Mouse (Mus musculus) spleen, postnatal 36 days (tissue): ENCODE results near the gene Cacnb3.

Source experiments
- DNase-seq, 2 experiments: peaks; one replicate each; pipeline ENCODE4 v3.0.0; 2022; ENCODE audit warnings: low spot score in 2 of 2, mixed read lengths in 1 of 2

Gene Cacnb3

GRCm38 (mm10) chr15:98635291-98635841 is 4.7 kb downstream of the Cacnb3 start:
- no peak for DNase-seq

DNA sequence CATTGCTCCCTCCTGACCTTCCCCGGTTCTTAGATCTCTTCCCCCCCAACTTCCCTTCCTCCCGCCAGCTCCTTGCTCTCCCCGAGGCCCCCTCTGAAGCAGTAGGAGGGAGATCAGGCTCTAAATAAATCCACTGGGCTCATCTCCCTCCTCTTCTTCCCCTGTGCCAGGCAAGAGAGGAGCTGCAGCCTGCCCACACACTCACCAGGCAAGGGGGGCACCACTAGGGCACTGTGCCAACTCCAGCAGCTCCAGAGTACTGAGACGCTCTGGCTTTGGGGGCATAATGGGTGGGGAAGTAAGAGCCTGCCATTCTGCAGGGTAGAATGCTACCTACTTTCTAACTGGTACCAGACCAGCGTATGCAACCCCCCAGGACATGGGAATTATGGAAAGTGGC is 5.9 kb downstream of the Cacnb3 start:
- no peak for DNase-seq

DNA sequence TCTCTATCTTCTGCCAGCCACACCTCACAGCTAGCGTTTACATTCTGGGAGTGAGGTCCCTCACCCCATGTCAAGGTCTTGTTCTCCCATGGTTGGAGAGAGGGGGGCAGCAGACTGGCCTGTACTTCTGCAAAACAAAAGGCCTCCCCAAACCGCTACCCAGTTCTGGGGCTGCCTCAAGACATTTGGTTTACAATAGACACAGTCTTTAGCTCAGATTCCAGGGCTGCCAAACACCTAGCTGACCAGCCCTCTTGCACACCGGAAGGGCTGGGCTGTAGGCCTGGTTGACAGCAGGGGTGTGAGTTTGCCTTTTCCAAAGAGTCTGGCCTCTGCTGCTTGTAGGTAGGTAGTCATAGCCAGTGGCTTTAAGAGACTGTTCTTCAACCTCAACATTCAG is 6.5 kb downstream of the Cacnb3 start:
- DNase-seq: no peak

GRCm38 (mm10) chr15:98640157-98640556 is 9.5 kb downstream of the Cacnb3 start:
- no peak for DNase-seq

GRCm38 (mm10) chr15:98644406-98644805 is 13.8 kb downstream of the Cacnb3 start:
- no peak for DNase-seq

GRCm38 (mm10) chr15:98645057-98646026 is 14.7 kb downstream of the Cacnb3 start:
- no peak for DNase-seq

DNA sequence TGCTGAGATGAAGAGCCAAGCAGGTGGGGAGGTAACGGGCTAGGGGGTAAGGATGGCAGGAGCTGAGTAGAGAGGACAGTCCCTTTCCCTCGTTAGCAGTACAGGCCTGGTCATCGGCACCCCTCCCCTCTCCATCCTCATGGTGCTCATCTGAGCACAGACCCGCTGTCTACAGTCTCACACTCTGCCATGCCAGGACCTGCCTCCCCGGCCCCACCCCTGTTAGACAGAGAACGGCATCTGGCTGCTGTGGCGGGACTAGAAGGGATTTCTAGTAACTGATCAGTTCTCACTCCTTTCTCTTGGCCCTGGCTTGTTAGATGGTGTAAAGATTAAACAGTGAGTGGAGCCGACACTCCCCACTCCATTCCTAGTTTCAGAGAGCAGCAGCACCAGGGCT is 16.1 kb downstream of the Cacnb3 start:
- DNase-seq: no peak

- DNase-seq: no peak
These were observed 16.7 kb downstream of the Cacnb3 start for GRCm38 (mm10) chr15:98647308-98647707.

GRCm38 (mm10) chr15:98648071-98648470 is 17.4 kb downstream of the Cacnb3 start:
- DNase-seq: no peak

- DNase-seq: no peak
These were observed 20.8 kb downstream of the Cacnb3 start for GRCm38 (mm10) chr15:98651431-98651830.

- no peak for DNase-seq
These were observed 21.5 kb downstream of the Cacnb3 start for GRCm38 (mm10) chr15:98652174-98652573.

GRCm38 (mm10) chr15:98656982-98657751 is 26.5 kb downstream of the Cacnb3 start:
- DNase-seq: no peak

DNA sequence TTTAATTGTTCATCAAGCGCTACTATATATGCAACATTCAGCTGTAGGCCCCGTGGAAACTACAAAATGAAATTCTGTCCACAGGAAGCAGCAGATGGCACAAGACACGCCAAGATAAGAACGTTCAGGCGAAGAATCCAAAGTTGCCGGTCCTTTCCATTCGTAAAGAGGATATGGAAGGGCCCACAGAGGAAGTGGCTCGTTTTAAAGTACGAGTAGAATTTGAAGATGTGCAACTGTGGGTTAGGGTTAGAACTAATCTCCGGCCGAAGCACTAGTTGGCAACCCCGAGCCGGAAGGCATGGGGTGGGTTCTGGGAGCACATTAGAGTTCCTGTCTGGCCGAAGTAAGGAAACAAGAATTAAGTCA is 31.5 kb downstream of the Cacnb3 start:
- peak in 1 of 2 experiments; percentile 31 for DNase-seq

DNA sequence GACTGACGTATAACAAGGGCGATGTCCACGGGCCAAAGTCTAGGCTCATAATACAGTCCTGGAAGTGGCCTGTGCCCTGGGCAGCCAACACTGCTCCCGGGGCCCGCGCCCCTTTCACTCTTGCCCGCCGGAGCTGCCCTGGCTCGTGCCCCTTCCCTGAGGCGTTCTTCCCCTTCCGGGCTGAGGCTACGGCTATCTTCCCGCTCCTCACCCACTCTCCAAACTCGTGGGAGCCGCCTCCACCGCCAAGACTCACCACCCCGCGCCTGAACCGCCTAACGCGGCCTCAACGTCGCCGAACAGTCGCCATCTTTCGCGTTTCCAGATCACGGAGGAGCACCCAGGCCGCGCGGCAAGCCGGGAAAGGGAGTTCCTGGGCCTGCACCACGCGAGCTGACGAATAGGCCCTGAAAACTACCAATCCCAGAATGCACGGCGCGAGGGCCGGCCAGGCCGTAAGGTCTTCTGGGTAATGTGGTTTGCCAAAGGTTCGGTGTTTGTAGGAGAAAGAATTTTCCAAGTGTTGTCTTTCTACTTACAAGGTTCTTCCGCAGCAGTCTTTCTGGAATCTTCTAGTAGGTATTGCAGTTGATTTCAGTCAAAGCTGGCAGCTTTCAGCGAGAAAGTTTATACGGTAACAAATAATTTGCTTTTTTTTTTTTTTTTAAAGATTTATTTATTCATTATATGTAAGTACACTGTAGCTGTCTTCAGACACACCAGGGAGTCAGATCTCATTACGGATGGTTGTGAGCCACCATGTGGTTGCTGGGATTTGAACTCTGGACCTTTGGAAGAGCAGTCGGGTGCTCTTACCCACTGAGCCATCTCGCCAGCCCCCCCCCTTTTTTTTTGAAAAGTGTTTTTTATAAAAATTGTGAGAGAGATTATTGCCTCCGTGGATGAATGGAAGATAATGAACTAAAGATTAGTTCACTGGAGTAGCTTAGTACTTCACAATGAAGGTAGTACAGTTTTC is 32.2 kb downstream of the Cacnb3 start, which contains the start of gene Ddx23:
Ddx23 (minus strand) TSS at position 328 of the 979 bp plus-strand sequence.
- peak; percentile 96 for DNase-seq

- DNase-seq: peak in 1 of 2 experiments; percentile 25
These were observed 33.6 kb downstream of the Cacnb3 start for GRCm38 (mm10) chr15:98664042-98664907.

- DNase-seq: no peak
These were observed 42.0 kb downstream of the Cacnb3 start for GRCm38 (mm10) chr15:98672592-98672991.

GRCm38 (mm10) chr15:98673732-98674131 is 43.1 kb downstream of the Cacnb3 start:
- DNase-seq: no peak

DNA sequence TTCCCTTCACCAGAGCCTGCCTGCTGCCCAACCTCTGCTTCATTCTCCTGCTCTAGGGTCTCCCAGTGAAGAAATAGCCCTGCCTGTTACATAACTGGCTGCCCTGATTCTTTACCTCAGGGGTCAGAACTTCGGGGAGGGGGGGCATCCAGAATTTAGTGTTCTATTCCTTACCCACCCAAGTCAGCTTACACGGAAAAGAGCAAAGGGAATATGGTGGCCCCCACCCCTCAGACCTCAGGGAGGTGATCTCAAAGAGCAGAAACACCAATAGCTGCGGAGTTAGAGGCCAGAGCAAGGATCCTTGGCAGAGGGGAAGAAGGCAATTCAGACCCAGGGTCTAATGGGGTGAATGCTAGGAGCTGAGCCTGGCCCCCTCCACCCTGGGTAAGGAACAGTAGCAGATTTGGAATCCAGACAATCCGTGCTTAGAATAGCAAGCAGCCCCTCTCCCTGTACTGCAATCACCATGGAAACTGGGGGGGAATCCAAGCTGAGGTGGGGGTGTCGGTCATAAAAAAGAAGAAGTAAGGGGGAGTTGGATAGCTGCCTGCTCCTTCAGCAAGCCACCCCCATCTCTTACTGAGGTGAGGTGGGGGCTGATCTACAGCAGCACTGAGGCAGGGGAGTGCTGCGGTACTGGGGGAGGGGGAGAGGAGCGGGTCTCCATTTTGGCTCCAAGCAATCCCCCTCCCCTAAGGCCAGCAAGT is 43.8 kb downstream of the Cacnb3 start:
- no peak for DNase-seq

DNA sequence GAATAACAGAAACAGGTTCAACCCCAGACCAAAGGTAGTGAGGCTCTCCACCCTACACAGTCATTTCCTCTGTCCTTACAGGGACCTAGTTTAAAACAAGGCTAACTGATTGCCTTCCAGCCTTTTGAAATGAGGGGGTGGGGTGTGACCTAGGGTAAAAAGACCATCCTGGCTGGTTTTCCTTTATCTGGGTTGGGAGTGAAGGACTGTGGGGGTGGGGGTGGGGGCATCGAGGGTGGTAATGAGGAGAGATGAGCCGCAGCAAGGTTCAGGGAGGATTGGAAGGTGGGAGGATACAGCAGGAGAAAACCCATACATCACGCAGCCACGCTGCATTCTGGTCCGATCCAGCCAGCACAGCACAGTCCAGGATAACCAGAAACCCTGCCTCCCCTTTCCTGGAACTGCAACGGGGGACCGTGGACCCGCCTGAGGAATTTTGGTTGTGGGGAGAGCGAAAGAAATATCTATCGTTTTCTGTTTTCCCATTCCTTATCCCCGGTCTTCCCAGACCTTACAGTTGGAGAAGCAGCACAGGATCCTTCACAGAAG is 44.4 kb downstream of the Cacnb3 start:
- no peak for DNase-seq
